Mouse (Mus musculus) kidney, adult 2 months (tissue): ENCODE measurements at regions not wholly inside any gene's neighbourhood (a gene's known extent, or its start where the extent isn't known, plus 50 kb on each side); places are given as distances from the start of the nearest gene placed in this dataset.

Source experiments
- CTCF ChIP-seq: fragments of 200-500 bp; conservative IDR thresholded peaks from 2 replicates; pipeline ENCODE4 v1.5.1; 2011; ENCODE audit warnings: low read depth, mild to moderate bottlenecking, control low read depth, low read length, moderate library complexity, mixed read lengths; ENCODE audit not compliant: insufficient read depth, insufficient read length
- POLR2A ChIP-seq: fragments of 200-500 bp; IDR thresholded peaks from one replicate; pipeline ENCODE4 v1.6.1; 2011; ENCODE audit warnings: low read depth, low read length, control low read depth

- TF ChIP-seq CTCF (no peak), POLR2A (no peak)
These were observed 312.8 kb upstream of the Tenm4 start for GRCm38 (mm10) chr7:95858247-95858646.
